Mouse (Mus musculus) CD4-positive, CD25-positive, alpha-beta regulatory T cell, adult 4 months (primary cell): ENCODE measurements around the gene Asap3. TPM values are rescaled to one million over a fixed set of nuclear protein-coding genes. Genes with fewer than 3 reads are reported as not detected.

Experiments used
- ATAC-seq: one replicate; pipeline ENCODE4 v1.8.0; 2017
- polyA plus RNA-seq, 2 experiments: library from polyadenylated mRNA; unstranded; fragments of 100-300 nt; shearing (Covaris generic); gene quantifications; one replicate each; pipeline ENCODE4 v1.2.1; 2017

Asap3 gene
- not detected for polyA plus RNA-seq

DNA sequence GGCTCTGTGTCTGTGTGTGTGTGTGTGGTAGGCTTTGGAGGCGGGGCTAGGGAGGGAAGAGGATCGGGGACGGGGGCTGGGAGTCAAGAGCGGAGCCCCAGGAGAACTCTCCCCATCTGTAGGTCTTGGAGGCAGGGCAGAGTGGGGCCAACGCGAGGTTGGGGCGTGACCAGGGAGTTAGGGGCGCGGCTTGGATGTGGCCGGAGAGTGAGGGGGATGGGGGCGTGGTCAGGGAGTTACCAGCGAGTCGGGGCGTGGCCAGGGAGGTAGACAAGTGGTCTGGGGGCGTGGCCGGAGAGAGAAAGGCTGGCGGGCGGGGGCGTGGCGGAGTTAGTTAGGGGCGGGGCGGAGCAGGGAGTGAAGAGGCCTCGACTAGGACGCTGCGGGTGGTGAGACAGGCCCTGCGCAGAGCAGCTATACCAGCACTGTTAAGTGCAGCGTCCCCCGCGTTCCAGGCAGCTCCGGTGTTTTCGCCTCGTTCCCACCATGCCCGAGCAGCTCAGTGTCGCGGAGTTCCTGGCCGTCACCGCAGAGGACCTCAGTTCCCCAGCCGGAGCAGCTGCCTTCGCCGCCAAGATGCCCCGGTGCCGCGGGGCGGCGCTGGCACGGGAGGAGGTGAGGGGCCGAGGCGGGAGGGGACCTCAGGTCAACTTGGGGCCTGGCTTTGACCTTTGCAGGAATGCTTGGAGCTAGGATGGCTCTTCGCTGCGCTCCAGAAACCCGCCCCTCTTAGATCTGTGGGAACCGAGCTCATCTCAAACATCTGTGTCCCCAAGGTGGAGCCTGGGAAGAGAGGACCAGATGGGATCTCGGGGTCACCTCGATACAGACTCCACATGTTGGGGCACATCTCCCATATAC lies at the start of gene Asap3:
Gene Asap3, plus strand, starts transcription at position 333 of the 861 bp plus-strand sequence.
- ATAC-seq, result peak; percentile 79

DNA sequence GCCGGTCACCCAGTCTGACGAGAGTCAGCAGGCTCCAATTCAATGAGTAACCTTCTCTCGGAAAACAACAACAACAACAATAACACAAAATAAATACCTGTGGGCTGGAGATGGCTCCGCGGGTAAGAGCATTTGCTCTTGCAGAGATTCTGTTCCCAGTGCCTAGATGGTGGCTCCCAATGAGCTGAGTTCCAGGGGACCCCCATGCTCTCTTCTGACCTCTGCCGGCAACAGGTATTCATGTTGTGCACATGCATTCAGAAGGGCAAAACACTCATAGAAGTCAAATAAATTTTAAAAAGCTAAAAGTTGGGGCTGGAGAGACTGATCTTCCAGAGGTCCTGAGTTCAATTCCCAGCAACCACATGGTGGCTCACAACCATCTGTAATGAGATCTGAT lies 47.7 kb upstream of the Asap3 start:
- ATAC-seq, result no peak

DNA sequence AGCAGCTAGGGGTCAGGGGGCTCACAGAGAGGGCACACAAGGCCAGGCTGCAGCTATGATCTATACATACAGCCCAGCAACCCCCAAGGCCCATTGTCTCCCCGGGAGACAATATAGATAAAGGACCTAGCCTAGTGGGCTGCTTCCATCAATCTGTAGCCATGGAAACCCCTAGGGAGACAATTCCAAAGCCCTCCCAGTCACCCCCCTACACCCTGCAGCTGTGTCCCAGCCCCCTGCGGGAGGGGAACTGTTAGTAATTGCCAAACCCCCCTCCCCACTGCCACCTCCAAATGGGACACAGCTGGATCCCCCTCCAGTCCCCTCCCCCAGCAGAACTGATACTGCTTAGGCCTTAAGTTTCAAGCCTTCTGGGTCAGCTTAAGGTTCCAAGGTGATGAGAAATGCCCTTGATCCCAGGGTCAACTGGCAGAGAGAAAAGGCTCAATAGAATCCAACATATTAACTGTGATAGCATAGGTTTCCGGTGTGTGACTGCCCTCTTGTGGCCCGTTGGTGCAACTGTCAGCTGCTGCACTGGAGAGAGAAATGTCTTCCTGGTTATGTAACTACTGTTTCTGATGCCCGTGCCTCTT lies 46.3 kb upstream of the Asap3 start:
- ATAC-seq, result peak; percentile 87

DNA sequence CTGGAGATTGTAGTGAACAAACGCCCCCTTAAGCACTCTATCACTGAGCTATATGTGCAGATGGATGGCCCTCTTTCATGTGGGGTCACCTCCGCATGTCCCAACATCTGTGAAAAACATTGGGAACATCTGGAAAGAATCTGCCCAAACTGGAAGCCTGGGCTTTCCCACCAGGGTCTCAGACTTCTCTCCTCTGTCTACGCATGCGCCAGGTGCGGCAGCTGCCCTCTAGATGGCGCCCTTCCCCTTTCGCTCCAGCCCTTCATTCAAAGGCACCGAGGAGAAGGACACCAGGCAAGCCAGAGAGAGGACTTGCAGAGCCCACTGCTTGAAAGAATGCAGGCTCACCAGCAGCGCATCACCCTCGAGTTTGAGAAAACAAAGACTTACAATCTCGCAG lies 42.7 kb upstream of the Asap3 start:
- ATAC-seq, result peak; percentile 75

DNA sequence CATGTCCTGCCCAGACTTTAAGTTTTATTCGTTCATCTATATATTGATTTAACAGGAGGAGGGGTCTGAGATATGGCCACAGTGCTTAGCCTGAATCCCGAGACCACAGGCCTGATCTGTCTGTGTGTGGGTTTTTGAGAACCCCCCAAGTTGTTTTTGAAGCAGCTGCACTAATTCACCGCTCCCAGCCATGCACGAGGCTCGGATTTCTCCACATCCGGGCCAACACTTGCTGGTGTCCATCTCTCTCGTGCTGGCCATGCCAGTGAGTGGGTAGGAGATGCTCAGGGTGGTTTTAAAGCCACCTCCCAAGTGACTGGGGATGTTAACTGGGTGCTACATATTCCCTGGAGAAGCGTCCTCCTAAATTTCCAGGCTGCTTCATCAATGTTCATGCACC lies 41.2 kb upstream of the Asap3 start:
- ATAC-seq, result no peak

DNA sequence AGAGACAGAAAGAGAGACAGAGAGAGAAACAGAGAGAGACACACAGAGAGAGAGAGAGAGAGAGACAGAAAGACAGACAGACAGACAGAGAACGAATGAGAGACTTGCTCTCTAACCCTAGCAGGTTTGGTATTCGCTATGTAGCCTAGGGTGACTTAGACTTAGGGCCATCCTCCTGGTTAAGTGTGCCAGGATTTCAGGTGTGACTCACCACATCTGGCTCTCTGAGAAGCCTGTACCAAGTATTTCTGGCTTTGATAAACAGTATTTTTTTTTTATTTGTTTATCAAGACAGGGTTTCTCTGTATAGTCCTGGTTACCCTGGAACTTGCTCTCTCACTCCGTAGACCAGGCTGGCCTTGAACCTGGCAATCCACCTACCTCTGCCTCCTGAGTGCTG lies 38.5 kb upstream of the Asap3 start:
- no peak for ATAC-seq

DNA sequence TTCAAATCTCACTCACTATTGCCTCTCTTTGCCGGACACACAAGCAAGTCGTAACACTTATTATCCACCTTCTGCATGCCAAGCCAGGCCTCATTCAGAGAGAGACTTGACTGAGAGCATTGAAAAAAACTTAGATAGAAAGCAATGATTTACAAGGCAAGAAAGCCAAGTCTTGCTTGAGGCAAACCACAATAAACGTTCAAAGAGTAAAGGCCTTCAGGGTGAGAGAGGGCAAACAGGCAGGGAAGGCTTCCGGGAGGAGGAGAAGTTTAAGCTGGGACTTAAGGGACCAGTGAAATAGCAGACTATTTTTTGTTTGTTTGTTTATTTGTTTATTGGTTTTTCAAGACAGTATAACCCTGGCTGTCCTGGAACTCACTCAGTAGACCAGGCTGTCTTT lies 35.8 kb upstream of the Asap3 start:
- no peak for ATAC-seq

DNA sequence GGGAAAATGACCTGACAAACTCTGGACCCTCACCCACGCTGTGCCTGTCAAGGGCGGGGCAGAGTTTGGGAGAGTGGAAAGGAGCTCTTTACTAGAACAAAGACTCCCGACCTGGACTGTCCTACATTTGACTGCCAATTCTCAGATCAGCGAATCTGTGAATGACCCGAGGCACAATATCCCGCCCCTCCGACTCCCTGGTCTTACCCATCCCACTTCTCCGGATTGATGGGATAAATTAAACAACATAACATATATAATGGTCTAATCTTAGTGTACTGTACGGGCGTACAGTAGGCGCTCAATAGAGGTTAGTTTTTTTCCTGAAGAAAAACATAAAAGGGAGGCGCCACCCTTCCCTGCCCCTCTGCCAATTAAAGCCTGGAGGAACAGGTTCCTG lies 34.7 kb upstream of the Asap3 start:
- peak; percentile 9 for ATAC-seq

DNA sequence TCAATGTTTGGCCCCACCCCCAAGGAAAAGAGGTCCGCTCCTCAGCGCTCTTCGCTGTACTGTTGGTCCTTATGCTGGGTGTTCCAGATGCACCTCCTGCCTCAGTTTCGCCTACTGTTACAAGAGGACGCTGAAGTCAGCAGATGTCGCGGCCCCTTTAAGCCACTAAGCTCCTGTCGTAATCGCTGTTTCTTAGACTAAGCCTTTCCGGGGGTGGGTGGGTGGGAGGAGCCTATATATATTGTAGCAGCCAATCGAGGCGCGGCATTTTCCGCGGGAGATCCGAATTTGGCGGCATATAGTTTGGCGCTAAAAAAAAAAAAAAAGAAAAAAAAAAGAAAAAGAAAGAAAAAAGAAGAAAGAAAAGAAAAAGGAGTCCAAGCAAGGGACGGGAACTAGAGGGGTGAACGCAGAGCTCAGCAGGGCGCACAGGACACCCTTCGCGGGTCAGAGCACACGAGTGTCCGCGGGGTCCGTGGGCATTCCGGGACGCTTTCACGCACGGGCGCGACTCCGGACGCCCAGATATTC lies 34.1 kb upstream of the Asap3 start, which contains the start of gene E2f2:
Gene E2f2, plus strand, starts transcription at position 384 of the 531 bp plus-strand sequence.
- peak; percentile 86 for ATAC-seq

DNA sequence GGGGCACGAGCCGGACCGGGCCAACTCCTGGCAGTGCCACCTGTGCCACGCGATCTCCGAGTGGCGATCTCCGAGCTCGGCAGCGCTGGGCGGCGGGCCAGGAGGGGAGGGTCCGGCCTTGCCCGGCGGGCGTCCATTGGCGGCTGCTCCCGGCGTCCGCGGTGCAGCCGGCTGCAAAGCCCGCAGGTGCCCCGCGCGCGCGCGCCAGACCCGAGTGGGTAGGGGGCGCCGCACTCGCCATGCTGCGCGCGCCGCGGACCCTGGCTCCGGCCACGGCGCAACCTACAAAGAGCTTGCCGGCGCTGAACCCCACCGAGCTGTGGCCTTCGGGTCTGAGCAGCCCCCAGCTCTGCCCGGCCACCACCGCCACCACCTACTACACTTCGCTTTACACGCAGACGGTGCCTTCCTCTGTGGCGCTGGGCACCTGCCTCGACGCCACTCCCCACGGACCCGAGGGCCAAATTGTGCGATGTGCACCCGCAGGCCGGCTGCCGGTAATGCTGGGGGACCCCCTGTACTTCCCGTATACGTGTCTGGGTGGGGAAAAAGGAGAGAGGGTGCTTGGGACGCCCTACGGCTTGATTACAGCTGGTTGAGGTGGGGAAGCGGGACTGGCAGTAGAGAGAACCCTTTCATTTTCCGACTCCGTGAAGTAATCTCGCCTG lies 33.5 kb upstream of the Asap3 start:
- ATAC-seq, result no peak

DNA sequence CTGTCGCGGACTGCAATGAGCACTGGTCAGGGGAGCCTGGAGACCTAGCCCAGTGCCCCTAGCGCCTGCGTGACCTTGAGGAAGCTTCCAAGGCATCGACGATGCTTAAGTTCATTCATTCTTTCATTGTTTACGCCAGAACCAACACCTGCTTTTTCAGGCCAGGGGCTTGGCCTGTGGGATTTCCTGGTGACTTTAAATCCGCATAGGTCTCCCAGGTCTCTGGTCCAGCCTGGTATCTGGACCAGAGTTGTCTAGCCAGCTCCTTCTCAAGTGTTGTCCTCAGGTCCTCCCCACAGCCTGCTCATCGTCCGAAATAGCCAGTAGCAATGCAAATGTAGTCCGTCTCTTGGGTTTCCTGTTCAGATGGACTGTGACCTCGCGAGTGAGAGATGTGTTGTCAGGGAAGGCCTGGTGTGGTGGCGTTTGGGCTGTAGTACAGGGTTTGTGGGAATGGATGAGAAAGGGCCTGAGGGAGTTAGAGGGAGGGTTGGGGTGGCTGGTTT lies 32.9 kb upstream of the Asap3 start:
- ATAC-seq, result no peak

DNA sequence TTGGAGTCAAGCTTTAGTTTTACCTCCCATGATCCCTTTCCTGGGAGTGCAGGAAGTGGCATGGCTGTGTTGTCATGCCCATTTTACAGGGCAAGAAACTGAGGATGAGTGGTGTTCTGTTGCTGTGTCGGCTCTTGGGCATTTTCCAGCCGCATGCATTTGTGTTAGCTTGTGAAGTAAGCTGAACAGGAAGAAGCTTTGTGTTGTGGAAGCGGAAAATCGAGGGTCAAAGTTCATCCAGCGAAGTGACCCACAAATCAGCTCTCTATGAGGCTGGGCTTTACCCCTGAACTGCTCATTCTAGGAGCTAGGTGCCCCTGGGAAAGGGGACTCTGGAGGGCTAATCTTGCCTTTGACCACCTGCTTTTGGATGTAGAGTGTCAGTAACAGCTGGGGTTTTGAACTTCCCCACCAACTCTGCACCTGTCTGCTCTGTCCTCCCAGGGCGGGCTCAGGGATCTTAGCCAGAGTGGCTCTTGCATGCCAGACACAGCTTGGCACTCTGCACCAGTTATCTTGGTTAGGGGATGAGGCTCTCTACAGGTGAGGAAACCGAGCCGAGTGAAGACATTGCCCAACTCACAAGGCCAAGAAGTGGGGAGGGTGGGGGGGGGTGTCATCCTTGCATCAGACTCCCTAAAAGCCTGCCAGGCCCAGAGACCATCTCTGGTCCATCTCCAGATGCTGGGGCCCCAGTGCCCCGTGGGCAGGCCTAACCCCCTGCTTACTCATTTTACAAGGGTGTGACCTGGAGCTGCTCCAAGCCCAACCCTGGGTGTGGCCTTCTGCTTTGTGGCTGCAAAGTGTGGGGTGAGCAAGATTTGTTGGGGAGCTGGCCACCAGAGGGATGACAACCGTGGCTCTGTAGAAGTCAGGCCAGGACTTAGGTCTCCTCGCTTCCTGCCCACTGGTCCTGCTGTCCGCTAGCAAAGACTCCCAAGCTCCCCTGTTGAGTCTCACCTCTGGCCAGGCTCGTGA lies 31.7 kb upstream of the Asap3 start:
- ATAC-seq, result no peak

DNA sequence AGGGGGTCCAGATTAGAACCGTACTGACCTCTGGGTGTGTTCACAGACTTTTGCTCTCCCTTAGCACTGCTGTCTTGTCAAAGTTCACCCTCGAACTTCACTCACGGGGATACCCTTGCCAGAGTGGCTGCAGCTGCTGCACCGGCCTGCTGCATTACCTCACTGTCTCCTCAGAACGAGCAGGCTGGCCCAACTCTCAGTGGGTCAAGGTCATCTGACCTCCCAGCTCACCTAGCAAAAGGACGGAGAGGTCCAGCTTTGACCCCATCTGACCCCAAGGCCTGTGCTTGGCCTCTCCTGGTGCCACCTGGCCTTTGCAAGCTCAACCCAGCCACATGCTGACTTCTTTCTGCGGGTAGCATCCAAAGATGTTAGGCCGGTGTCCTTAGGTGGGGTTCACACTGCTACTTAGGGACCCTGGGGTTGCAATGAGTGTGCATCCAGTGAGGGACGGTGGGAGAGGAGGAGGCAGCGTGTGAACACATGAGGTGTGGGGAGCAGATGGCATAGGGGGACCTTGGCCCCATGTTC lies 30.1 kb upstream of the Asap3 start:
- no peak for ATAC-seq

DNA sequence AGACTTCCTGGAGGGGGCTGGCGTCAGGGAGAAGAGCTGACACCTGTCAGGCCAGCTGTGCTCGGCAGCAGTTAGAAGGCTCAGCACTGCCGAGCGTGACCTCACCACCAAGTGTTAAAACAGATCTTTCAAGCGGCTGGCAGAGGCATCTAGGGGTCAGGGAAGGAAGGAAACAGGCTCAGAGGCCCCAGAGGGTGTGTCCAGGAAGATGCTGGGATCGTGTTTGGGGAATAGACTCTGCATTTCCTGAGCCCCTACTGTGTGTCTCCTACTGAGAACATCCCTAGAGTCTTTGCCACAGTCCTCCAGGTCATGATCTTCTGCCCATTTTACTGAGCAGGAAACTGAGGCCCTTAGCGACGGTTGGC lies 28.9 kb upstream of the Asap3 start:
- ATAC-seq, result no peak

DNA sequence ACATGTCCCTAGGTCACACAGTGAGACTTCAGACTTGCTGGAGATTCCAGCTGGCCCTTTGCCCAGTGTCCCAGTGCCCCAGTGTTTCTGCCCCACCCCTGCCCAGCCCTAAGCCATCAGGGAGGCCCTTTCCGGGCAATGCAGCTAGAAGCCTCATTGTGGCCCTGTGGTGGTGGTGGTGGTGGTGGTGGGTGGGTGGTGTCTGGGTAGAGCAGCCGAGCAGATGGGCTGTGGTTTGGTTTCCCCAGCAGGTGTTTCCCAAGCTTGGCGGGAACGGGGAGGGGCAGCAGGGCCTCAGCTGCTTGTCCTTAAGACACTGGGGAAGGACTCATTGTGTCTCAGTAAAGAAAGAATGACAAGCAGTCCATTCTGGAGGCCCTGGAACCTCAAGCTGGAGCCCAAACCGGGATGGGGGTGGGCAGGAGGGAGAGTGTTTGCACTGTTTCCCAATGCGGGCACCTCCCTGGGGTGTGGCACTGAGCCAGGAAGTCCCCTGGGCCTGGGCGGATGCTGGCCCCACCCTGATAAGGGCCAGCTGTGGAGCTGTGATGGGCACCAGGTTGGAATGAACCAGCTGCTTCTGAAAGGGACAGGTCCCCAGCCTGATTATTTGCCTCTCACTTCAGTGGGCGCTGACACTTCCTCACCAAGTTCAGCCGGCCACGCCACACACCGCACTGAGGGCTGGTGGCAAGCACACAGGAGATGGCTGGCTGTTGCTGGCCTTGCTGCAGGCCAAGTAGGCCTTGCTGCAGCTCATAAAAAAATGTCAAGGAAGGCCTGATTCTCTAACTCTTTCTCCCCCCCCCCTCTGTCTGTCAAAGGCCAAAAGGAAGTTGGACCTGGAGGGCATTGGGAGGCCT lies 28.3 kb upstream of the Asap3 start:
- peak; percentile 15 for ATAC-seq

DNA sequence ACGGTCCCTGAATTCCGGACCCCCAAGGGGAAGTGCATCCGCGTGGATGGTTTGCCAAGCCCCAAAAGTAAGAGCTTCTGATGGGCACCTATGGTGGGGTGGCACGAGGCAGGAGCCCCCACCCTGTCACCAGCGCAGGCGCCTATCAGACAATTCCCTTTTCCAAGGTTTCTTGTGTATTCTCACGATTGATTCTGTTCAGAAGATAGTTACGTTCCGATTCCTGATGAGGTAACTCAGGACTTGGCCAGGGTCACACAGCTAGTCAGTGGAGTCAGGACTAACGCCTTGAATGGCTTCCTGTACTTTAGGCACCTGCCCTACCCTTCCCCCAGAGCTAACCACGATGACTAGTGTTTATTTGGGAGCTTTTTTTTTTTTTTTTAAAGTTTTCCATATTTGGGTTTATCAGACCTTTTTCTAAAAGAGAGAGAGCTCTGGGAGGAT lies 27.7 kb upstream of the Asap3 start:
- peak; percentile 9 for ATAC-seq

DNA sequence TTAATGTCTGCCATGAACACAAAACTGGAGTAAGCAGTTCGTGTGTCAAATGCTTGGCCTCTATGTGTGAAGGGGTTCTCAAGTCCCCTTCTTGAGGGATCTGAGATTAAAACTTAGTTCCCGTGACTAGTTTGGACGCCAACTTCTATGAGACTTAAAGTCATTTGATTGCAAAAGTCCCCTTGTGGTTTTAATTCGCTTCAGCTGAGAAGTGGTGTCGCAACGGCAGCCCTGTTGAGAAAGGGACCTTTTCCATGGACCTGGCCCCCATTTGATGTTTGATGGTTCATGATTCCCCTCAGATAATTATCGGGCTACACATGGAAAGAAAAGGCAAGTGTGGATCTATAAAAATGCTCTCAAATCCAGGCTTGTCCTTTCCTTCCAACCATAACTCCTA lies 26.7 kb upstream of the Asap3 start:
- no peak for ATAC-seq

DNA sequence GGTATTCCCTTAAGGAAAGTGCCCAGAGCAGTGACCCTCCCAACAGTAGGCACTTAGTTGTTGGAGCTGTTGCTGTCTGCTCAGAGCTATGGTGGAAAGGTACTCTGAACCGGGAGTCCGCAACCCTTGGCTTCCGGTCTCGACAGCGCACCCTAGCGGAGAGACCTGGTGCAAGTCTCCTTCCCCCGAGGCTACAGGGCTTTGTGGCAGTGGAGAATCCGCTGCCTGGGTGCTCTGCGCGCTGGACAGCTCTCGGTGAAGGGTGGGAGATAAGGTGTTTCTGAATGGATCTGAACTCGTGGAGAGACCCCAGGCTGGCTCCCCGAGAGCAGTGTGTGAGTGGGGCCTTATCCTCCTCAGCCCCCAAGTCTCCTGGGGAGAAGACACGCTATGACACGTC lies 26.2 kb upstream of the Asap3 start:
- peak; percentile 63 for ATAC-seq

DNA sequence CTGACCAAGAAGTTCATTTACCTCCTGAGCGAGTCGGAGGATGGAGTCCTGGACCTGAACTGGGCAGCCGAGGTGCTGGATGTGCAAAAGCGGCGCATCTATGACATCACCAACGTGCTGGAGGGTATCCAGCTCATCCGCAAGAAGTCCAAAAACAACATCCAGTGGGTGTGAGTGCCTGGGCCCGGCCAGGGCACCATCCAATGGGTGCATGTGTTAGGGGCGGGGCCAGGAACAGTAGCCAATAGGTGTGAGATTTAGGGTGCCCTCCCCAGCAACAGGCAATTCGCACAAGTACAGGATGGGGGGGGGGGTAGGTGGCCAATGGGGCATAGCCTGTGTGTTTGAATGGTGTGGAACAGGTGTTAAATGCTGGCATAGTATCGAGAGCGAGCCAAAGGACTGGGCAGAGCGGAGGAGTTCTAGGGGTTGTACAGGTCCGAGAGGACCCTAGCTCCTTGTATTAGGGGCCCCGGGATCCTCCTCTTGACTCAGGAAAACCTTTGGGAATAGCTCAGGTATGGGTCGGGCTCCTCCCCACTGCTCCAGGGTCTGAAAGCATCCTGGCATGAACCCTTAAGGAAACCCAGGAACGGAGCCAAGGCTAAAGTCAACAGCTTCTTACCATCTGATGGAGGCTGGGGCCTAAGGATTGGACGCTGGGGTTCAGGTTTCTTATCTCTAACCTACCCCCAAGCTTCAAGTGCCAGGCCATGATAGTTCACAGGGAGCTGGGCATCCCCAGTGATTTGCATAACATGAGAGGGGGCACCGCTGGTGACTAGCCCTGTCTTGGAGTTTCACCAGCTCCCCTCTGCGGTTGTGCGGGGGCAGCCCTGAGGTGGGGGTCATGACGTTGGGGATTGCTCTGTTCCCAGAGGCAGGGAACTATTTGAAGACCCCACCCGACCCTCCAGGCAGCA lies 25.5 kb upstream of the Asap3 start:
- ATAC-seq, result peak; percentile 84

DNA sequence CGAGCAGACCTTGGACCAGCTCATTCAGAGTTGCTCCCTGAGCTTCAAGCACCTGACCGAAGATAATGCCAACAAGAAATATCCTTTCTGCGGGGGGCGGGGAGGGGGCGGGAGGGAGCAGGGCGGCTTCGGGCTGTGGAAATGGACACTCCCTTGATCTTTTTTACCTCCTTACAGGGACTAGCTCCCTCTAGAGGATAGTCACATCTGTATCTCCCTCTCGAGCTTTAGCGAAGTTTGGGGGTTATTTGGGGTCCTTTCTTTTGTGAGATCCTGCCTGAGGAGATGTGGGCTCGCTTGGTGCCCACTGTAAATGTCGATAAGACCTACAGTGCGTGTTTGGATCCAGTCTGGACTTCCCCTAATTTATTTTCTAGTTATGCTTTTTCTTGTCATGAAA lies 24.8 kb upstream of the Asap3 start:
- no peak for ATAC-seq
